Mouse (Mus musculus): ENCODE measurements around the gene Zfp276.

- TF ChIP-seq CHD2 (IDR thresholded peaks at IDR 0.05; ENCODE audit: low read depth, low read length) (no peak), HCFC1 (IDR thresholded peaks at IDR 0.05; ENCODE audit: borderline replicate concordance, insufficient read depth, low read length) (no peak)
These were observed 40.8 kb upstream of the Zfp276 start for GRCm38 (mm10) chr8:123213118-123213772.
